Comparison of ENCODE assay signal across 24 mouse cellular contexts in the genomic region with DNA sequence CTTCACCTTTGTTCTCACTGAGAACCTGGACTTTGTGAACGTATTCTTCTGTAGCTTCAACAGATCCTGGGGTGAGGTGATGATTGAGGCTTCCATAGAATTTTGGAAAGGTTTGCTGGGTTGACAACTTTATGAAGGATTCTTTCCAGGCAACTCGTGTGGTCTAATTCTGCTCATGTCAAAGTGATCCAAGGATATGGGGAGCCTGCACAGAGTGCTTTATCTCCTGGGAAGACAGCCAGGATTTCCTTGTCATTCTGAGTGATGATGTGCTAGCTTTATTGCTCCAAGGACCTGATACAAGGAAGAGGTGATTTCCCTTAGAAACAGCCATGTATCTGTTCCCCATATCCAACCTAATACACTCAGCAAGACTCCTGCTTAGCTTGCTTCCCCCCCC.
DNase-seq lines count a peak whose midpoint lies in the region; ATAC-seq and TF ChIP-seq lines count a peak whose summit lies in the region.
"Had no signal": no experiment of that assay in that cellular context is flagged by ENCODE, and none has a peak within 500 bp of the region (broad histone marks: within the 10 kb centered on the region; RNA-seq: fewer than 3 reads in every experiment).

No protein-coding gene starts in this region.

- no peak overlapping the region for H3K9ac ChIP-seq in heart, embryonic 16.5 days (ENCODE audit: low read length)
- H3K9ac ChIP-seq in lung, embryonic 16.5 days (ENCODE audit: low read length): no peak overlapping the region
- H3K9ac ChIP-seq: embryonic facial prominence, embryonic 12.5 days; forebrain, embryonic 15.5 days; hindbrain, embryonic 12.5 days; liver, embryonic 15.5 days had no signal

- H3K27me3 ChIP-seq in heart, embryonic 16.5 days (ENCODE audit: control insufficient read depth, insufficient read depth, low read length): no peaks in the 10 kb centered on the region
- no peaks in the 10 kb centered on the region for H3K27me3 ChIP-seq in lung, embryonic 16.5 days (ENCODE audit: control insufficient read depth, insufficient read depth, low read depth, low read length)
- H3K27me3 ChIP-seq: embryonic facial prominence, embryonic 12.5 days; forebrain, embryonic 15.5 days; hindbrain, embryonic 12.5 days; liver, embryonic 15.5 days had no signal

- DNase-seq in adrenal gland, adult 8-10 months: peak; percentile 3
- no peak for DNase-seq in adrenal gland, postnatal 25 days
- no peak for DNase-seq in heart, postnatal 10 days
- no peak for DNase-seq in lung, postnatal 14 days
- peak; percentile 6 for DNase-seq in brain, embryonic 14.5 days (ENCODE audit: low read depth)
- DNase-seq: cerebellum, adult 8-10 months; cerebellum, postnatal 25 days; heart, postnatal 36 days; kidney, adult 9 months; kidney, postnatal 10 days; layer of hippocampus, postnatal 36 days; left cerebral cortex, postnatal 4 days; liver; midbrain, embryonic 14.5 days; thymus, postnatal 4 days had no signal

- H3K9me3 ChIP-seq in heart, embryonic 16.5 days (replicated peaks; ENCODE audit: control insufficient read depth, low read length): no peaks in the 10 kb centered on the region
- H3K9me3 ChIP-seq in lung, embryonic 16.5 days (ENCODE audit: control insufficient read depth, low read length): no peaks in the 10 kb centered on the region
- H3K9me3 ChIP-seq: embryonic facial prominence, embryonic 12.5 days; forebrain, embryonic 10.5 days; forebrain, embryonic 15.5 days; hindbrain, embryonic 12.5 days; liver, embryonic 15.5 days had no signal

- H3K27ac ChIP-seq in heart, embryonic 16.5 days (ENCODE audit: low read length): no peak overlapping the region
- H3K27ac ChIP-seq in lung, embryonic 16.5 days (ENCODE audit: low read length): no peak overlapping the region
- H3K27ac ChIP-seq: embryonic facial prominence, embryonic 12.5 days; forebrain, embryonic 10.5 days; forebrain, embryonic 15.5 days; hindbrain, embryonic 12.5 days; liver, embryonic 15.5 days had no signal

- intact Hi-C loops in heart, postnatal 10 days (cut with DNase I): no loop called here

- TF ChIP-seq CTCF in brain, embryonic 14.5 days (IDR thresholded peaks at IDR 0.05; ENCODE audit: borderline replicate concordance, extremely low read depth, insufficient read depth, insufficient read length): no peak

- H3K4me1 ChIP-seq in heart, embryonic 16.5 days (ENCODE audit: control insufficient read depth, insufficient read depth, low read length): no peaks in the 10 kb centered on the region
- no peaks in the 10 kb centered on the region for H3K4me1 ChIP-seq in lung, embryonic 16.5 days (replicated peaks; ENCODE audit: control insufficient read depth, insufficient read depth, low read length)
- H3K4me1 ChIP-seq: embryonic facial prominence, embryonic 12.5 days; forebrain, embryonic 10.5 days; forebrain, embryonic 15.5 days; hindbrain, embryonic 12.5 days; liver, embryonic 15.5 days had no signal

- 19% methylated on average over 2 of the region's 2 CpGs for WGBS in heart, embryonic 16.5 days
- WGBS in lung, embryonic 16.5 days: 29% methylated on average over 2 of the region's 2 CpGs

- ATAC-seq in heart, embryonic 16.5 days (replicated peaks; ENCODE audit: extremely low read depth, insufficient read depth, low FRiP score): peak; percentile 55; the same call in 1 of the 2 replicates
- ATAC-seq in lung, embryonic 16.5 days (ENCODE audit: low read depth): peak; percentile 70; the same call in 1 of the 2 replicates
- ATAC-seq: forebrain, embryonic 15.5 days; intestine, postnatal 0 days; Patski had no signal

- no peaks in the 10 kb centered on the region for H3K36me3 ChIP-seq in heart, embryonic 16.5 days (ENCODE audit: control insufficient read depth, insufficient read depth)
- H3K36me3 ChIP-seq in lung, embryonic 16.5 days (ENCODE audit: control insufficient read depth, insufficient read depth, low read length): no peaks in the 10 kb centered on the region
- H3K36me3 ChIP-seq: embryonic facial prominence, embryonic 12.5 days; forebrain, embryonic 10.5 days; forebrain, embryonic 15.5 days; hindbrain, embryonic 12.5 days; liver, embryonic 15.5 days had no signal

- H3K4me3 ChIP-seq in heart, embryonic 16.5 days (ENCODE audit: low read length): no peak overlapping the region
- no peak overlapping the region for H3K4me3 ChIP-seq in lung, embryonic 16.5 days (ENCODE audit: low read length)
- H3K4me3 ChIP-seq: embryonic facial prominence, embryonic 12.5 days; forebrain, embryonic 10.5 days; forebrain, embryonic 15.5 days; hindbrain, embryonic 12.5 days; liver, embryonic 15.5 days had no signal

- TF ChIP-seq POLR2A in brain, embryonic 14.5 days (IDR thresholded peaks at IDR 0.05; ENCODE audit: borderline replicate concordance, extremely low read depth, insufficient read depth, insufficient read length, poor library complexity, severe bottlenecking): no peak

- no peak overlapping the region for H3K4me2 ChIP-seq in heart, embryonic 16.5 days (ENCODE audit: low read depth, low read length)
- H3K4me2 ChIP-seq in lung, embryonic 16.5 days (ENCODE audit: low read depth, low read length): no peak overlapping the region
- H3K4me2 ChIP-seq: embryonic facial prominence, embryonic 12.5 days; forebrain, embryonic 15.5 days; hindbrain, embryonic 12.5 days; liver, embryonic 15.5 days had no signal

Comparison
In these comparisons a context has a peak if more than half of its experiments do, and no peak if none do; other contexts are left out.
1. DNase-seq: peak in adrenal gland, adult 8-10 months (single experiment) and brain, embryonic 14.5 days (single experiment); none in adrenal gland, postnatal 25 days (single experiment), heart, postnatal 10 days (0 of 2) and lung, postnatal 14 days (single experiment).